Mouse (Mus musculus) cerebellum, adult 2 months (tissue): ENCODE measurements around the gene Foxp1. TPM values are rescaled to one million over a fixed set of nuclear protein-coding genes. Genes with fewer than 3 reads are reported as not detected.

ENCODE experiments used
- DNase-seq, 2 experiments: peaks; one replicate each; pipeline ENCODE4 v3.0.0; 2021
- H3K27ac ChIP-seq: fragments of 200-500 bp; 2 replicates; pipeline ENCODE4 v1.5.1; 2012; ENCODE audit warnings: low read length, control low read depth, inconsistent platforms; ENCODE audit not compliant: insufficient read depth
- H3K27me3 ChIP-seq: fragments of 200-500 bp; 2 replicates; pipeline ENCODE4 v1.6.1; 2012; ENCODE audit warnings: inconsistent platforms, mild to moderate bottlenecking, low read length, moderate library complexity; ENCODE audit not compliant: control insufficient read depth, insufficient read depth
- H3K4me1 ChIP-seq: fragments of 200-500 bp; 2 replicates; pipeline ENCODE4 v1.6.1; 2011; ENCODE audit warnings: low read length; ENCODE audit not compliant: control insufficient read depth, insufficient read depth
- H3K4me3 ChIP-seq: fragments of 200-500 bp; replicated peaks from 2 replicates; pipeline ENCODE3; 2011; ENCODE audit warnings: mild to moderate bottlenecking, low read depth, low read length, control low read depth; ENCODE audit not compliant: insufficient read depth
- CTCF ChIP-seq: fragments of 200-500 bp; IDR thresholded peaks from 2 replicates; pipeline ENCODE4 v1.5.1; 2011; ENCODE audit warnings: low read depth, mild to moderate bottlenecking, control low read depth, low read length, moderate library complexity, borderline replicate concordance; ENCODE audit not compliant: insufficient read depth
- POLR2A ChIP-seq: fragments of 200-500 bp; IDR thresholded peaks from 2 replicates; pipeline ENCODE4 v1.6.1; 2011; ENCODE audit warnings: low read length, control low read depth, borderline replicate concordance; ENCODE audit not compliant: insufficient read depth
- WGBS: fragments of 180-500 bp; shearing (Covaris S2); methylation state at CpG from one replicate; pipeline ENCODE4 v1.1.7; 2018; 5-methylcytosine and 5-hydroxymethylcytosine counted together
- polyA plus RNA-seq: library from polyadenylated mRNA; depleted of rRNA; stranded (reverse); fragments of >200 nt; gene quantifications from 2 replicates; pipeline ENCODE4 v1.2.3, GENCODE M21; 2012

Foxp1 gene
- polyA plus RNA-seq, 1 experiment: 21.0 TPM

GRCm38 (mm10) chr6:99251924-99252323 lies 270.6 kb downstream of the Foxp1 start:
- Histone ChIP-seq H3K4me1 (peaks cover 2% of the 10 kb centered on the region; the same call in 1 of the 2 replicates), H3K4me3 (no peak overlapping the region), H3K27me3 (no peaks in the 10 kb centered on the region), H3K27ac (no peak overlapping the region)
- TF ChIP-seq POLR2A (no peak), CTCF (no peak)
- DNase-seq: no peak
- 96% methylated on average over 4 of the region's 4 CpGs for WGBS

GRCm38 (mm10) chr6:99251222-99251621 lies 271.3 kb downstream of the Foxp1 start:
- WGBS: 82% methylated on average over 3 of the region's 3 CpGs
- peaks cover 2% of the 10 kb centered on the region; the same call in 1 of the 2 replicates for H3K4me1 ChIP-seq
- H3K27me3 ChIP-seq: no peaks in the 10 kb centered on the region
- TF ChIP-seq CTCF: no peak
- no peak for TF ChIP-seq POLR2A
- no peak overlapping the region for H3K4me3 ChIP-seq
- DNase-seq: no peak
- no peak overlapping the region for H3K27ac ChIP-seq

- Histone ChIP-seq H3K4me1 (peaks cover 2% of the 10 kb centered on the region; the same call in 1 of the 2 replicates), H3K27me3 (no peaks in the 10 kb centered on the region), H3K27ac (no peak overlapping the region), H3K4me3 (no peak overlapping the region)
- WGBS: 83% methylated on average over 5 of the region's 5 CpGs
- TF ChIP-seq CTCF (no peak), POLR2A (no peak)
- no peak for DNase-seq
Observed at GRCm38 (mm10) chr6:99249496-99250030, 273.0 kb downstream of the Foxp1 start.

GRCm38 (mm10) chr6:99248396-99248795 lies 274.1 kb downstream of the Foxp1 start:
- 92% methylated on average over 8 of the region's 8 CpGs for WGBS
- H3K27me3 ChIP-seq: no peaks in the 10 kb centered on the region
- H3K4me3 ChIP-seq: no peak overlapping the region
- no peak for TF ChIP-seq POLR2A
- DNase-seq: no peak
- H3K27ac ChIP-seq: no peak overlapping the region
- peaks cover under 1% of the 10 kb centered on the region; the same call in 1 of the 2 replicates for H3K4me1 ChIP-seq

GRCm38 (mm10) chr6:99241625-99242395 lies 280.7 kb downstream of the Foxp1 start:
- 95% methylated on average over 10 of the region's 10 CpGs for WGBS
- DNase-seq: no peak
- no peak for TF ChIP-seq POLR2A
- no peak for TF ChIP-seq CTCF

GRCm38 (mm10) chr6:99240764-99241163 lies 281.8 kb downstream of the Foxp1 start:
- Histone ChIP-seq H3K27me3 (no peaks in the 10 kb centered on the region), H3K4me1 (no peaks in the 10 kb centered on the region), H3K27ac (no peak overlapping the region), H3K4me3 (no peak overlapping the region)
- no peak for DNase-seq
- TF ChIP-seq POLR2A (no peak), CTCF (no peak)

More at GRCm38 (mm10) chr6:99241625-99242395, 280.7 kb downstream of the Foxp1 start:
- H3K27me3 ChIP-seq: no peaks in the 10 kb centered on the region
- no peak overlapping the region for H3K4me3 ChIP-seq
- H3K4me1 ChIP-seq: no peaks in the 10 kb centered on the region
- no peak overlapping the region for H3K27ac ChIP-seq

GRCm38 (mm10) chr6:99235588-99235987 lies 286.9 kb downstream of the Foxp1 start:
- no peak for DNase-seq
- no peak overlapping the region for H3K27ac ChIP-seq
- 91% methylated on average over 8 of the region's 8 CpGs for WGBS
- TF ChIP-seq POLR2A (no peak), CTCF (no peak)
- no peaks in the 10 kb centered on the region for H3K27me3 ChIP-seq
- H3K4me1 ChIP-seq: no peaks in the 10 kb centered on the region
- no peak overlapping the region for H3K4me3 ChIP-seq

GRCm38 (mm10) chr6:99233411-99233810 lies 289.1 kb downstream of the Foxp1 start:
- Histone ChIP-seq H3K27me3 (no peaks in the 10 kb centered on the region), H3K27ac (no peak overlapping the region), H3K4me1 (no peaks in the 10 kb centered on the region), H3K4me3 (no peak overlapping the region)
- 90% methylated on average over 10 of the region's 10 CpGs for WGBS
- no peak for DNase-seq
- TF ChIP-seq CTCF (no peak), POLR2A (no peak)
